Mouse (Mus musculus) midbrain, embryonic 14.5 days (tissue): ENCODE data around the gene Cdc14b. TPM values are rescaled to one million over a fixed set of nuclear protein-coding genes. Genes with fewer than 3 reads are reported as not detected.

Experiments used
- ATAC-seq: fragments of 200-750 bp; cut with Nextera tagmentation; 2 replicates; pipeline ENCODE4 v1.8.0; 2017; ENCODE audit warnings: moderate number of reproducible peaks, moderate library complexity; ENCODE audit not compliant: low FRiP score, low TSS enrichment
- DNase-seq: peaks from one replicate; pipeline ENCODE4 v3.0.0-alpha.2; 2015
- H3K27ac ChIP-seq: fragments of 300-500 bp; sonication (generic); replicated peaks from 2 replicates; pipeline ENCODE4 v1.5.1; 2014; ENCODE audit warnings: mild to moderate bottlenecking, low read depth, low read length, moderate library complexity
- H3K27me3 ChIP-seq: fragments of 300-500 bp; sonication (generic); 2 replicates; pipeline ENCODE4 v1.6.1; 2014; ENCODE audit warnings: low read length, control low read depth, mixed read lengths; ENCODE audit not compliant: control insufficient read depth, insufficient read depth
- H3K36me3 ChIP-seq: fragments of 300-500 bp; sonication (generic); 2 replicates; pipeline ENCODE4 v1.6.1; 2014; ENCODE audit warnings: low read length, control low read depth; ENCODE audit not compliant: control insufficient read depth, insufficient read depth
- H3K4me1 ChIP-seq: fragments of 300-500 bp; sonication (generic); 2 replicates; pipeline ENCODE4 v1.6.1; 2014; ENCODE audit warnings: mild to moderate bottlenecking, antibody characterized with exemption, low read length, control low read depth; ENCODE audit not compliant: control insufficient read depth, insufficient read depth
- H3K4me2 ChIP-seq: fragments of 300-500 bp; sonication (generic); 2 replicates; pipeline ENCODE4 v1.6.1; 2014; ENCODE audit warnings: mild to moderate bottlenecking, low read length, moderate library complexity
- H3K4me3 ChIP-seq: fragments of 300-500 bp; sonication (generic); replicated peaks from 2 replicates; pipeline ENCODE4 v1.5.1; 2014; ENCODE audit warnings: low read depth, low read length
- H3K9ac ChIP-seq: fragments of 300-500 bp; sonication (generic); replicated peaks from 2 replicates; pipeline ENCODE4 v1.6.1; 2014; ENCODE audit warnings: mild to moderate bottlenecking, low read length, moderate library complexity
- H3K9me3 ChIP-seq: fragments of 300-500 bp; sonication (generic); 2 replicates; pipeline ENCODE4 v1.6.1; 2016; ENCODE audit warnings: low read length, control low read depth, mixed read lengths; ENCODE audit not compliant: control insufficient read depth
- WGBS: fragments of 180-500 bp; shearing (Covaris S2); extraction: QIAGEN DNeasy Blood & Tissue Kit; methylation state at CpG from one replicate; pipeline ENCODE4 v1.1.7; 2014; 5-methylcytosine and 5-hydroxymethylcytosine counted together
- polyA plus RNA-seq: library from polyadenylated mRNA; unstranded; fragments of >200 nt; fragmentation: Nextera tagmentation; extraction: Ambion mirVana; gene quantifications from 2 replicates; pipeline ENCODE4 v1.2.1, GENCODE M21; 2014

Cdc14b gene
- polyA plus RNA-seq, 1 experiment from 2014 or later = 3.7 TPM

DNA sequence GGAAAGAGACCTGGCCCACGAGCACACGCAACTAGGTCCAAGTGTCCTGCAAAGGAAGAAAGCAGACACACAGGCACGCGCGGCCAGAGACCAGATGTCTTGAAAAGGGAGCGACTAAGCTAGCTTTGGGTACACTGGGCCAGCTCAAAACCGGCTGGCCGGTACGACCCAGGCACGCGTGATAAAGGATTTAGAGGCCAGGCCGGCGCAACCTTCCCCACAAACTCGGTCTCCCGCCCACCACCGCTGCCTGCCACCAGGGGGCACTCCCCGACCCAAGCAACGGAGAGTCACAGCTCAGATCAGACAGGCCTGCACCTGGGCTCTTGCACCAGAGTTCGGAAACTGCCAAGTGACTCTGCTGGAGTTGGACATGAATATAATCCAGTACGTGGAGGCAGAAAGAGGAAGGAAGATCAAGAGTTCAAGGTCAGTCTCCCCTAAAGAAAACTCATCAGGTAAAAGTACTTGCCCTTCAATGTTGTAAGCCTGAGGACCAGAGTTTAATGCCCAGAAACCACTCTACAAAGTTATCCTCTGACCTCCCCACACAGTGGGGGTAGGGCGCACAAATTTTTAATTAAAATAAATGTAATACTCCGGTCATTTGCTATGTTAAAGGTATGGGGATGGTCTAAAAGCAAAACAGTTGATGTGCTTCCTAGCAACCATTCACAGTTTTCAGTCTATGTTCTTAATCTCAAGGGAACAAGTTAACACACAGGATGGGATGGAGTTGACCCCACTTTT lies 26.1 kb downstream of the Cdc14b start:
- no peaks in the 10 kb centered on the region for H3K9me3 ChIP-seq
- no peaks in the 10 kb centered on the region for H3K36me3 ChIP-seq
- H3K9ac ChIP-seq = peak overlapping the region; percentile 45; the same call in 1 of the 2 replicates
- 7% methylated on average over 22 of the region's 22 CpGs for WGBS
- peak overlapping the region; percentile 39 for H3K4me3 ChIP-seq
- peak overlapping the region; percentile 87 for H3K4me2 ChIP-seq
- ATAC-seq (peak; percentile 80), DNase-seq (peak; percentile 83)
- H3K4me1 ChIP-seq = no peaks in the 10 kb centered on the region
- no peak overlapping the region for H3K27ac ChIP-seq
- no peaks in the 10 kb centered on the region for H3K27me3 ChIP-seq

DNA sequence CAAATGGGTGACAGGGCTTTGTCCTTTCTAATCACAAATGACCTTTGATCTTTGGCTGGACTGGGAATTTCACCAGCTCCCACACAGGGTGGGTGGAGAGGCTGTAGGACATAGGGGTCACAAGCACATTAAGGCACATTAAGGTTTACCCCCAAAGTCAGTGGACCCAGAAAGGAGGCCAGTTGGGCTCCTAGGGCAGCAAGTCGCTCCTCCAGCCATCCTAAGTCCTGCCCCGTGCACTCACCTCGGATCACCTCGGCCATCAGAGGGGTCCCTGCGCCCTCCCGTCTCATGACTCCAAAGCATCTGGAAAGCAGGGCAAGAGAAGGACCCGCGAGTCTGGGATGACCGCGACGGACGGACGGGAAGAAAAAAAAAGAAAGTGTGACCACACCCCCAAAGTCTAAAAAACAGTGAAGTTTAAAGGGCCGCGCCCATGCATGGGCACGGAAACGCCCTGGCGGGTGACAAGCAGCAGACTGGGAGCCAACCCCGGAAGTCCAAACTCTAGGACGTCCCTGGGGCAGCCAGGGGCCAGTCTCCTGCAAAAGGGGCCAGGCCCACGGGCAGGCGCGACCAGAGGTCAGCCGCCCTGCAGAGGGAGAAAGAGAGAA lies 26.8 kb downstream of the Cdc14b start:
- H3K27me3 ChIP-seq = no peaks in the 10 kb centered on the region
- peak overlapping the region; percentile 45; the same call in 1 of the 2 replicates for H3K9ac ChIP-seq
- WGBS = 2% methylated on average over 24 of the region's 24 CpGs
- no peaks in the 10 kb centered on the region for H3K4me1 ChIP-seq
- peak overlapping the region; percentile 39 for H3K4me3 ChIP-seq
- peak overlapping the region; percentile 87 for H3K4me2 ChIP-seq
- H3K9me3 ChIP-seq = no peaks in the 10 kb centered on the region
- no peaks in the 10 kb centered on the region for H3K36me3 ChIP-seq
- no peak overlapping the region for H3K27ac ChIP-seq
- ATAC-seq (peak; percentile 66), DNase-seq (peak; percentile 31)

DNA sequence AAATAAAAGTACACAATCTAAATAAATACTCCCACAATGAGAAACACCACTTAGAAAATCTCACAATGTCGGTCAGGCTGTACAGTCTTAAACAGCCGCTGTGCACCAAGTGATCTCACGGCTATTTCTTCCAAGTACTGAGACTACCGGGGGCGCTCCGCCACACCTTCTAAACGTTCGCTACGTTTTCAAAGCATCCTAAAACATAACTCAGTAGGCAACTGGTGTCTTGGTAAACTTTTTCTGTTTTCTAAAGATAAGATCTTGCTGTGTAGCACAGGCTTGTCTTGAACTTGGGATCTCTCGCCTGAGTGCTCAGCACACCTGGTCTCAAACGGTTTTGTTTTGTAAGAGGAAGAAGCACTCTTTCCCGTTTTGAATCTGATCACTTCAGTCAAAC lies 29.0 kb downstream of the Cdc14b start:
- WGBS = 89% methylated on average over 12 of the region's 12 CpGs
- H3K27ac ChIP-seq = no peak overlapping the region
- H3K27me3 ChIP-seq = no peaks in the 10 kb centered on the region
- ATAC-seq (no peak), DNase-seq (no peak)
- H3K4me1 ChIP-seq = no peaks in the 10 kb centered on the region
- no peak overlapping the region for H3K4me2 ChIP-seq
- H3K4me3 ChIP-seq = no peak overlapping the region
- no peaks in the 10 kb centered on the region for H3K36me3 ChIP-seq
- no peaks in the 10 kb centered on the region for H3K9me3 ChIP-seq
- H3K9ac ChIP-seq = no peak overlapping the region

DNA sequence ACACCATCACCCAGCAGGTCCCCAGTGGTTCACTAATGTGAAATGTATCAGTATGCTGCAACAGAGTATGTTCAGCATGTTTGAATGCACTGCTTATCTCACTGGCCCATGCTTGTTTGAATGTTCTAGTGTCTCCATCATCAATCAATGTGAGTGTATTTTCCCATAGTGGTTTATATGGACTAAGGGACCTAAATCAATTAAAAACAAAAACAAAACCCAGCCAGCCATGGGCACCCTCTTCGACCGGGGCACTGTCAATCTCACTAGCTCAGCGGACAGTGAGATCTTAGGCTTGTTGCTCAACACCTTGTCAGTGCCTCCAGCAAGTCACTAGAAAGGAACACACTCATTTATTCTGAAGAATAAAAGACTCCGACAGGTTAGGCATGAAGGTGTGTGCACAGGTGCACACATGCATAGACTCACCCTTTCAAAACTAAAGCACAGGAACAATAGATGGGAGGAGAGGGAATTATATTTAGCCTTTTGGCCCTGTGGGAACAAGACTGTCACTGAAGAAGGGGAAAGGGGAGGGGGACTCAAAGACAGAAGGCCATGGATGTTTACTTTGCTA lies 30.3 kb downstream of the Cdc14b start:
- H3K36me3 ChIP-seq = no peaks in the 10 kb centered on the region
- no peaks in the 10 kb centered on the region for H3K4me1 ChIP-seq
- WGBS = 93% methylated on average over 4 of the region's 4 CpGs
- no peak overlapping the region for H3K4me3 ChIP-seq
- no peaks in the 10 kb centered on the region for H3K27me3 ChIP-seq
- no peak for DNase-seq
- no peak overlapping the region for H3K27ac ChIP-seq
- H3K9me3 ChIP-seq = no peaks in the 10 kb centered on the region
- H3K9ac ChIP-seq = no peak overlapping the region
- ATAC-seq = no peak
- H3K4me2 ChIP-seq = no peak overlapping the region

DNA sequence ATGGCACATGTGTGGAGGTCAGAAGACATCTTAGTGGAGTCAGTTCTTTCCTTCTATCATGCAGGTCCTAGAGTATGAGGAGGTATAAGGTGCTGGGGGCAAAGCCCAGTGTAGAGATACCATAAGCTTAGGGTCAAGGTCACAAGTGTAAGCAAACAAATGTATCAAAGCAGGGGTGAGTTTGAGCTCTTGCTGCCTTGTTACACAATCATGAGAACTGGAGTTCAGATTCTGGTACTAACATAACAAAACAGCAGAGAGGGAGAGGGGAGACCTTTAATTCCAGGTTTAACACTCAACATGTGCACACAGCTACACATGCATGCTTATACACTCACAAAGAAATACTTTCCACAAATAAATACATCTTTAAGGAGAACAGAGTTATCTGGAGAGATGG lies 32.4 kb downstream of the Cdc14b start:
- Histone ChIP-seq H3K4me1 (no peaks in the 10 kb centered on the region), H3K4me3 (no peak overlapping the region), H3K36me3 (no peaks in the 10 kb centered on the region), H3K27me3 (no peaks in the 10 kb centered on the region), H3K27ac (no peak overlapping the region), H3K9me3 (no peaks in the 10 kb centered on the region), H3K9ac (no peak overlapping the region), H3K4me2 (no peak overlapping the region)
- no peak for DNase-seq
- no peak for ATAC-seq

DNA sequence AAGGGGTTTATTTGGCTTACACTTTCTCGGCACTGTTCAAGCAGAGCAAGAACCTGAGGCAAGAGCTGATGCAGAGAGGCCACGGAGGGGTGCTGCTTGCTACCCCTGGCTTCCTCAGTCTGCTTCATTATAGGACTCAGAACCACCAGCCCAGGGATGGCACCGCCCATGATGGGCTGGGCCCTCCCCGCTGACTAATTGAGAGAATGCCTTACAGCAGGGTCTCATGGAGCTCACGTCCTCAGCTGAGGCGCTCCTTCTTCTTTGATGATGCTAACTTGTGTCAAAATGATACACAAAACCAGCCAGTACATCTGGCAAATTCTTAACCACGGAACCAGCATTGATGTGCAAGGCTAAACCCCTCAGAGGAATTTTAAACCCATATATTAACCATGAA lies 34.5 kb downstream of the Cdc14b start:
- DNase-seq (no peak), ATAC-seq (no peak)
- Histone ChIP-seq H3K9me3 (no peaks in the 10 kb centered on the region), H3K9ac (no peak overlapping the region), H3K27ac (no peak overlapping the region), H3K36me3 (no peaks in the 10 kb centered on the region), H3K4me3 (no peak overlapping the region), H3K4me1 (no peaks in the 10 kb centered on the region), H3K4me2 (no peak overlapping the region), H3K27me3 (no peaks in the 10 kb centered on the region)
- WGBS = 77% methylated on average over 7 of the region's 7 CpGs

DNA sequence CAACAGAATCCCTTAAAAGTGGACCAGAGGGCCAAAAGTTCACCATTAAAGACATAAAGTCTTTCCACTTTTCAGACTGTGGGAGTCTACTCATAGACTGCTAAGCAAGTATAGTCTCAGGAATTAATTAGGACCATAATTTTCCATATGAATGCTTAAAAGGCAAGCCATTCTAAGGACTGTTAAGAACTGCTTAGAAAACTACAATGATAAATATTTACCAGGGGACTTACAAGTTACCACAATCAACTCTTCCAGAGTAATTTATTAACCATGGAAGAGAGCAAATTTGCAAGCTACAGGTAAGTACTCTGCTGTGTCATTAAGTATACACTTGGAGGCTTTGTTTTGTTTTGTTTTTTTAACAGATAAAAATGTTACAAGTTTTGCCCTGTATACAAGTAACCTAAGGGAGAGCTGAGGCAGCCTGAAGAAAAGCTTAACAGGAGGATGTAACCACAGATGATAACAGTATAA lies 37.4 kb downstream of the Cdc14b start:
- Histone ChIP-seq H3K4me2 (no peak overlapping the region), H3K36me3 (no peaks in the 10 kb centered on the region), H3K27ac (no peak overlapping the region), H3K9me3 (no peaks in the 10 kb centered on the region), H3K4me3 (no peak overlapping the region), H3K4me1 (no peaks in the 10 kb centered on the region), H3K9ac (no peak overlapping the region), H3K27me3 (no peaks in the 10 kb centered on the region)
- ATAC-seq = no peak
- DNase-seq = no peak

DNA sequence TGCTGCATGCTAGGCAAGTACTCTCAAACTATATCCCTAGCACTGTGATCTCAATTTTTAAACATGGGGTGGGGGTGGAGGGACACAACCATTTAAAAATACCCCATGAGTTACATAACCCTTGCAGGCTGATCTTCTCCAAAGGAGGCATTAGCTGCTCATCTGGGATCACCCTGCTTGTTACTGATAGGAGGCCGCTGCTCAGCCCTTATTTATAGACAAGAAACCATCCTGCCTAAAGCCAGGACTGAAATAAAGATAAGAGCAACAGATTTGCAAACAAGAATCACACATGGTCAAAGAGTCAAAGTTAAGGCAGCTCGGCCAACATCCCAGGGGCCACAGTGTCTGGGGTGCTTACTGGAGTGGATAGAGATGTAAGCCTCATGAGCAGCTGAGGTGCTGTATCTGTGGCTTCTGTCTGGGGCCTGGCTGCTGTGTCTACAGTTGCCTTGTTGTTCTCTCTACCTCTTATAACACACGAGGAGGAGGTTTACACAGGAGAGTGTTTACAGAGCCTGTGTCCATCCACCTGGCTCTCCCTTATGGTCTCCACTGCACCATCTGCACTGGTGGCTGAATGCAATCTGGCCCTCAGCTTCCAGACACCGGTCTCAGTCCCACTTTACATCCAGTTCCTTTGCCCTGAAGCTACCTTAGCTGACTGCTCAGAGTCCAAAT lies 38.0 kb downstream of the Cdc14b start:
- Histone ChIP-seq H3K4me1 (no peaks in the 10 kb centered on the region), H3K9ac (no peak overlapping the region), H3K36me3 (no peaks in the 10 kb centered on the region), H3K27ac (no peak overlapping the region), H3K4me2 (no peak overlapping the region), H3K9me3 (no peaks in the 10 kb centered on the region), H3K27me3 (no peaks in the 10 kb centered on the region), H3K4me3 (no peak overlapping the region)
- DNase-seq (no peak), ATAC-seq (no peak)
- 75% methylated on average over 4 of the region's 4 CpGs for WGBS
